Mouse (Mus musculus) heart, adult 18-20 months (tissue): ENCODE measurements around the gene Ric8a. TPM values are rescaled to one million over a fixed set of nuclear protein-coding genes. Genes with fewer than 3 reads are reported as not detected.

Source experiments
- DNase-seq, 2 experiments: peaks; one replicate each; pipeline ENCODE4 v3.0.0; 2021 to 2022; ENCODE audit warnings: mixed read lengths in 1 of 2
- long read RNA-seq, 2 experiments: library from polyadenylated mRNA; stranded (forward); transcript quantifications; one replicate each; pipeline ENCODE4 v2.0.0; 2021
- total RNA-seq, 2 experiments: library from RNA; stranded (reverse); gene quantifications; 2 replicates each; pipeline ENCODE4 v1.2.3; 2021

The Ric8a gene
- 10 to 100 TPM; 18.4 to 21.2 TPM for total RNA-seq
- long read RNA-seq, experiment 1, transcript Ric8a-201 (10 exons, 3,406 nt) = major isoform, 25 of 32 reads
- long read RNA-seq, experiment 1, partial matches to known transcripts = 0 of 32 reads
- long read RNA-seq, experiment 1, other reads (novel, unspliced or antisense) = 6 of 32 reads
- long read RNA-seq, experiment 2, transcript Ric8a-201 (10 exons, 3,406 nt) = major isoform, 12 of 13 reads
- long read RNA-seq, experiment 2, partial matches to known transcripts = 1 of 13 reads
- long read RNA-seq, experiment 2, other reads (novel, unspliced or antisense) = 0 of 13 reads

GRCm38 (mm10) chr7:140856785-140857549 lies at the start of gene Ric8a:
Gene Ric8a, plus strand, starts transcription at chr7:140856957.
- DNase-seq = peak; percentile 95 to 96

- DNase-seq = no peak
Observed at GRCm38 (mm10) chr7:140810496-140810895, 46.3 kb upstream of the Ric8a start.

GRCm38 (mm10) chr7:140811714-140812113 lies 45.0 kb upstream of the Ric8a start:
- DNase-seq = no peak

GRCm38 (mm10) chr7:140812850-140813249 lies 43.9 kb upstream of the Ric8a start:
- no peak for DNase-seq

GRCm38 (mm10) chr7:140820173-140820572 lies 36.6 kb upstream of the Ric8a start:
- no peak for DNase-seq

GRCm38 (mm10) chr7:140821305-140821652 lies 35.5 kb upstream of the Ric8a start:
- DNase-seq = no peak

GRCm38 (mm10) chr7:140821653-140822329 lies 35.0 kb upstream of the Ric8a start, which contains the start of gene Zfp941:
Gene Zfp941, minus strand, starts transcription at chr7:140822178.
- DNase-seq = peak; percentile 12 to 24

GRCm38 (mm10) chr7:140822731-140823130 lies 34.0 kb upstream of the Ric8a start:
- no peak for DNase-seq

GRCm38 (mm10) chr7:140828171-140828881 lies 28.4 kb upstream of the Ric8a start:
- peak in 1 of 2 experiments; percentile 29 for DNase-seq

- DNase-seq = no peak
Observed at GRCm38 (mm10) chr7:140831447-140831846, 25.3 kb upstream of the Ric8a start.

GRCm38 (mm10) chr7:140833341-140833740 lies 23.4 kb upstream of the Ric8a start:
- no peak for DNase-seq

GRCm38 (mm10) chr7:140834968-140835757 lies 21.6 kb upstream of the Ric8a start, which contains the start of gene Urah:
Gene Urah, plus strand, starts transcription at chr7:140835018.
- DNase-seq = no peak

- no peak for DNase-seq
Observed at GRCm38 (mm10) chr7:140835758-140836087, 21.0 kb upstream of the Ric8a start.

GRCm38 (mm10) chr7:140836243-140837115 lies 20.3 kb upstream of the Ric8a start:
- no peak for DNase-seq

GRCm38 (mm10) chr7:140839556-140839955 lies 17.2 kb upstream of the Ric8a start:
- no peak for DNase-seq

- DNase-seq = no peak
Observed at GRCm38 (mm10) chr7:140840750-140841735, 15.7 kb upstream of the Ric8a start.

- no peak for DNase-seq
Observed at GRCm38 (mm10) chr7:140843806-140844205, 13.0 kb upstream of the Ric8a start.

GRCm38 (mm10) chr7:140844905-140845665 lies 11.7 kb upstream of the Ric8a start, which contains the start of gene Scgb1c1:
Gene Scgb1c1, plus strand, starts transcription at chr7:140845547.
- peak; percentile 84 to 98 for DNase-seq
